Mouse (Mus musculus): ENCODE measurements at regions not wholly inside any gene's neighbourhood (a gene's known extent, or its start where the extent isn't known, plus 50 kb on each side); places are given as distances from the start of the nearest gene placed in this dataset.
A peak's percentile ranks its signal among the peaks of the same experiment; 100 is the strongest.

DNA sequence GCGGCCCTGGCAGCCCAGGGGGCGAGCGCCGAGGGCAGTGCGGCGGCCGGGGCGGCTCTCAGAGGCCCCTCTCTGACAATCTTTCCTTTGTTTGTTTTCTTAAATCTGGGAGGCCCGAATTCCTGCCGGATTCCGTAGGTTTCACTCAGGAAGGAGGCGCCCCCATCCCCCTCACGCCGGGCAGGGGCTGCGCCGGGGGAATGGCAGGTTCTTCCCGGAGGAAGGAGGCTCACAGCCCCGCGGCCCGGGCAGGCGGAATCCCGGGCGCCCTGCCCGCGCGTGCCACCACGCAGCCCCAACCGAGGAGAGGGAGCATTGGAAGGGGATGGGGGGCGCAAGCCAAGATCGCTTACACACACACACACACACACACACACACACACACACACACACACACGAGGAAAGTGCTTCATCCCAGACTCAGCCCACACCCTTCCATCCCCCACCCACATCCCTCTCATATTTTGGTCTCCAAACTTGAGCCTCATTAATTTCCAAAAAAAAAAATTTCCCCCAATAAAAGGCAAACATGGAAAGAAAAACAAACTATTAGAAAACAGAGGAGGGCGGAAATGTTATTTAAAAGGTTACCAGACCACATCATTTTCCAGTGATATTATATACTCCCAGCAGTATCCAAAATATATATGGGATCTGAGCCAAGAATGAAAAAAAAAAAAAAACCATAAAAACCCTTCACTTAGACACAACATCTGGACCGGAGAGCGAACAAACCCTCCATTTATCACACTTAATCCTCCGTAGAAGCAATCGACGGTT, 51.0 kb upstream of the Foxp4 start:
- H3K4me2 ChIP-seq: peak overlapping the region; percentile 69
- H3K4me1 ChIP-seq (ENCODE audit: insufficient read depth): peaks cover 47% of the 10 kb centered on the region
- peak overlapping the region; percentile 94 for H3K27ac ChIP-seq (ENCODE audit: low read depth)
- no peaks in the 10 kb centered on the region for H3K27me3 ChIP-seq (ENCODE audit: insufficient read depth, low read length)
- peak overlapping the region; percentile 48 for H3K9ac ChIP-seq
- no peak for TF ChIP-seq CTCF (IDR thresholded peaks at IDR 0.05; ENCODE audit: low read depth)
- WGBS: 1% methylated on average over 37 of the region's 37 CpGs
- DNase-seq (peak; percentile 84), ATAC-seq (ENCODE audit: insufficient read depth) (peak; percentile 14; the same call in 1 of the 2 replicates)
- no peaks in the 10 kb centered on the region for H3K9me3 ChIP-seq (ENCODE audit: low read depth, low read length)
- no peaks in the 10 kb centered on the region for H3K36me3 ChIP-seq (ENCODE audit: insufficient read depth)
- H3K4me3 ChIP-seq (ENCODE audit: low read depth, low read length): peak overlapping the region; percentile 31

DNA sequence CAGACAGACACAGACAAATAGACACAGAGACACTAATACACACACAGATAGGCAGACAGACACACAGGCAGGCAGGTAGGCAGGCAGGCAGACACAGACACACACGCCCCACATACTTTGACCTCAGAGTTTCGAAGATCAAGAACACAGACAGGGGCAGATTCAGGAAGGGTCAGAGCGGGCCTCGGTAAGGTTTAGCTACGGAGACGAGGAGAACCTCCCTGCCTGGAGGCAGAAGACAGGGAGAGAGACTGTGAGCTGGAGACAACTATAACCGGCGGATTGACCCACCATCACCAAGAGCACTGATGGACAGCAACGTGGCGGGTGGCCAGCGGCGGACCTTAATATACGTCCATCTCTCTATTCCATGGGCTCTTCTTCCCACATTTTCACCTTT, 50.1 kb upstream of the Foxp4 start:
- DNase-seq (peak; percentile 58), ATAC-seq (ENCODE audit: insufficient read depth) (peak; percentile 15)
- H3K4me1 ChIP-seq (ENCODE audit: insufficient read depth): peaks cover 46% of the 10 kb centered on the region
- TF ChIP-seq CTCF (IDR thresholded peaks at IDR 0.05; ENCODE audit: low read depth): no peak
- H3K36me3 ChIP-seq (ENCODE audit: insufficient read depth): no peaks in the 10 kb centered on the region
- peak overlapping the region; percentile 31 for H3K4me3 ChIP-seq (ENCODE audit: low read depth, low read length)
- peak overlapping the region; percentile 69 for H3K4me2 ChIP-seq
- peak overlapping the region; percentile 94 for H3K27ac ChIP-seq (ENCODE audit: low read depth)
- H3K27me3 ChIP-seq (ENCODE audit: insufficient read depth, low read length): no peaks in the 10 kb centered on the region
- H3K9me3 ChIP-seq (ENCODE audit: low read depth, low read length): no peaks in the 10 kb centered on the region
- peak overlapping the region; percentile 48 for H3K9ac ChIP-seq
- WGBS: 2% methylated on average over 13 of the region's 13 CpGs

All from lung, embryonic 14.5 days (tissue).